Mouse (Mus musculus): Measurements from ENCODE around the gene Frmpd1.

GRCm38 (mm10) chr4:45183818-45184520 lies 706 bp upstream of the Frmpd1 start:
- TF ChIP-seq POLR2A (IDR thresholded peaks at IDR 0.05; ENCODE audit: control insufficient read depth, extremely low read depth, insufficient read depth, low read length, poor library complexity) (no peak), CTCF (IDR thresholded peaks at IDR 0.05; ENCODE audit: borderline replicate concordance, control insufficient read depth, extremely low read depth, insufficient read depth, low read length, poor library complexity) (no peak)

Measured in thymus, adult 2 months (tissue).